Comparison of ENCODE assay signal across 14 mouse cellular contexts in genomic region chr8:8919040-8919439, GRCm38 (mm10).
"Had no signal": no experiment of that assay in that cellular context is flagged by ENCODE, and none has a peak within 500 bp of the region (broad histone marks: within the 10 kb centered on the region; RNA-seq: fewer than 3 reads in every experiment).

No protein-coding gene starts in this region.

- H3K27me3 ChIP-seq: limb, embryonic 15.5 days; liver, embryonic 12.5 days; lung, embryonic 15.5 days; megakaryocyte, embryonic 14.5 days; neural tube, embryonic 12.5 days; stomach, embryonic 15.5 days had no signal

- H3K4me1 ChIP-seq: limb, embryonic 15.5 days; liver, embryonic 12.5 days; lung, embryonic 15.5 days; megakaryocyte, embryonic 14.5 days; neural tube, embryonic 12.5 days; stomach, embryonic 15.5 days had no signal

- H3K4me3 ChIP-seq: left cerebral cortex, adult 2 months; limb, embryonic 15.5 days; liver, embryonic 12.5 days; lung, embryonic 15.5 days; megakaryocyte, embryonic 14.5 days; neural tube, embryonic 12.5 days; stomach, embryonic 15.5 days had no signal

- ATAC-seq: liver, embryonic 12.5 days had no signal

- DNase-seq: kidney, adult 8-10 months; kidney, postnatal 25 days; lung, postnatal 14 days; right cerebral cortex, postnatal 14 days; thymus, adult 2 months; thymus, postnatal 25 days had no signal

- H3K4me2 ChIP-seq: limb, embryonic 15.5 days; liver, embryonic 12.5 days; lung, embryonic 15.5 days; neural tube, embryonic 12.5 days; stomach, embryonic 15.5 days had no signal

- H3K9me3 ChIP-seq: limb, embryonic 15.5 days; liver, embryonic 12.5 days; lung, embryonic 15.5 days; neural tube, embryonic 12.5 days; stomach, embryonic 15.5 days had no signal

- H3K27ac ChIP-seq: left cerebral cortex, adult 2 months; limb, embryonic 15.5 days; liver, embryonic 12.5 days; lung, embryonic 15.5 days; macrophage; neural tube, embryonic 12.5 days; stomach, embryonic 15.5 days had no signal

- H3K36me3 ChIP-seq: limb, embryonic 15.5 days; liver, embryonic 12.5 days; lung, embryonic 15.5 days; neural tube, embryonic 12.5 days; stomach, embryonic 15.5 days had no signal

- H3K9ac ChIP-seq: limb, embryonic 15.5 days; liver, embryonic 12.5 days; lung, embryonic 15.5 days; neural tube, embryonic 12.5 days; stomach, embryonic 15.5 days had no signal
